9 mouse cellular contexts compared by ENCODE assay signal in genomic region chr19:11912533-11913121, GRCm38 (mm10). TPM values are rescaled to one million over a fixed set of nuclear protein-coding genes. Genes with fewer than 3 reads are reported as not detected.
A peak's percentile ranks its signal among the peaks of the same experiment; 100 is the strongest.
DNase-seq lines count a peak whose midpoint lies in the region; ATAC-seq lines count a peak whose summit lies in the region.
"Had no signal": no experiment of that assay in that cellular context is flagged by ENCODE, and none has a peak within 500 bp of the region (broad histone marks: within the 10 kb centered on the region; RNA-seq: fewer than 3 reads in every experiment).

No protein-coding gene starts in this region.

- DNase-seq in CD8-positive naive resting alpha-beta T cell, adult 2 months (ENCODE audit: low read depth in 2 of 2, low spot score in 2 of 2), result peak; percentile 6 to 20
- DNase-seq in adrenal gland, adult 18-20 months (ENCODE audit: low spot score in 2 of 2), result peak; percentile 42 to 64
- peak; percentile 43 for DNase-seq in heart, adult 8-10 months (ENCODE audit: low spot score)
- DNase-seq in kidney, adult 11 months, result peak; percentile 61
- DNase-seq in urinary bladder, adult 2 months (ENCODE audit: low spot score), result peak; percentile 47

- WGBS in embryonic facial prominence, embryonic 15.5 days, result 1% methylated on average over 53 of the region's 54 CpGs
- under 1% methylated on average over 53 of the region's 54 CpGs for WGBS in liver, embryonic 15.5 days (ENCODE audit: insufficient replicate concordance)
- WGBS in neural tube, embryonic 14.5 days, result under 1% methylated on average over 42 of the region's 54 CpGs

- peak overlapping the region; percentile 94 for H3K4me3 ChIP-seq in embryonic facial prominence, embryonic 15.5 days (replicated peaks)
- H3K4me3 ChIP-seq in liver, embryonic 15.5 days (replicated peaks), result peak overlapping the region; percentile 87
- peak overlapping the region; percentile 71 for H3K4me3 ChIP-seq in neural tube, embryonic 14.5 days (ENCODE audit: low read depth, low read length)

- peak overlapping the region; percentile 68 for H3K4me2 ChIP-seq in embryonic facial prominence, embryonic 15.5 days (replicated peaks)
- peak overlapping the region; percentile 90 for H3K4me2 ChIP-seq in liver, embryonic 15.5 days
- H3K4me2 ChIP-seq in neural tube, embryonic 14.5 days (ENCODE audit: low read depth, low read length), result peak overlapping the region; percentile 66

- peak overlapping the region; percentile 94 for H3K9ac ChIP-seq in embryonic facial prominence, embryonic 15.5 days
- H3K9ac ChIP-seq in liver, embryonic 15.5 days, result peak overlapping the region; percentile 90
- peak overlapping the region; percentile 71 for H3K9ac ChIP-seq in neural tube, embryonic 14.5 days (replicated peaks; ENCODE audit: low read depth, low read length)

- ATAC-seq in embryonic facial prominence, embryonic 15.5 days (ENCODE audit: insufficient number of reproducible peaks, low FRiP score, low TSS enrichment, low read depth), result peak; percentile 58
- ATAC-seq in liver, embryonic 15.5 days (ENCODE audit: insufficient read depth), result peak; percentile 71
- peak; percentile 77 for ATAC-seq in neural tube, embryonic 14.5 days (ENCODE audit: low read depth)

- H3K27ac ChIP-seq in embryonic facial prominence, embryonic 15.5 days (replicated peaks), result peak overlapping the region; percentile 91
- H3K27ac ChIP-seq in liver, embryonic 15.5 days (replicated peaks), result peak overlapping the region; percentile 83
- H3K27ac ChIP-seq in neural tube, embryonic 14.5 days (ENCODE audit: low read depth, low read length), result peak overlapping the region; percentile 80

- no peaks in the 10 kb centered on the region for H3K27me3 ChIP-seq in embryonic facial prominence, embryonic 15.5 days
- H3K27me3 ChIP-seq in liver, embryonic 15.5 days, result no peaks in the 10 kb centered on the region
- no peaks in the 10 kb centered on the region for H3K27me3 ChIP-seq in neural tube, embryonic 14.5 days (ENCODE audit: control insufficient read depth, insufficient read depth, low read length)

- no peaks in the 10 kb centered on the region for H3K9me3 ChIP-seq in embryonic facial prominence, embryonic 15.5 days (replicated peaks)
- H3K9me3 ChIP-seq in liver, embryonic 15.5 days (replicated peaks), result no peaks in the 10 kb centered on the region
- no peaks in the 10 kb centered on the region for H3K9me3 ChIP-seq in neural tube, embryonic 14.5 days (ENCODE audit: control insufficient read depth, low read length)

- H3K36me3 ChIP-seq in embryonic facial prominence, embryonic 15.5 days, result peaks cover 10% of the 10 kb centered on the region; the same call in 1 of the 2 replicates
- peaks cover 10% of the 10 kb centered on the region for H3K36me3 ChIP-seq in liver, embryonic 15.5 days (replicated peaks)
- peaks cover 12% of the 10 kb centered on the region for H3K36me3 ChIP-seq in neural tube, embryonic 14.5 days (ENCODE audit: control insufficient read depth, insufficient read depth, low read length)

- peaks cover 16% of the 10 kb centered on the region for H3K4me1 ChIP-seq in embryonic facial prominence, embryonic 15.5 days
- peaks cover 24% of the 10 kb centered on the region for H3K4me1 ChIP-seq in liver, embryonic 15.5 days (replicated peaks)
- H3K4me1 ChIP-seq in neural tube, embryonic 14.5 days (ENCODE audit: control insufficient read depth, insufficient read depth, low read length), result peaks cover 14% of the 10 kb centered on the region; the same call in 1 of the 2 replicates

RNA-seq across cellular contexts. Expression of gene Patl1, which starts 0.4 kb away (rescaled TPM):
- total RNA-seq in adrenal gland, adult 18-20 months (2021), result 10 to 100 TPM; 28.0 to 28.5 TPM
- 17.1 and 17.7 TPM in 2 replicates for polyA plus RNA-seq in embryonic facial prominence, embryonic 15.5 days (2015; fragmentation: Nextera tagmentation; extraction: Ambion mirVana)
- 10 to 100 TPM; 27.2 to 29.2 (median 28.2) TPM for total RNA-seq in heart, adult 8-10 months (2022)
- 6.1 TPM in 2 replicates for polyA plus RNA-seq in liver, embryonic 15.5 days (2015; fragmentation: Nextera tagmentation; extraction: Ambion mirVana)
- polyA plus RNA-seq in neural tube, embryonic 14.5 days (2014; fragmentation: Nextera tagmentation; extraction: Ambion mirVana), result 18.3 and 20.9 TPM in 2 replicates
- 17.4 and 18.4 TPM in 2 replicates for polyA plus RNA-seq in urinary bladder, adult 2 months (2012; rRNA removed)

RNA-seq across cellular contexts. Expression of gene Olfr1420, which starts 26.3 kb away (rescaled TPM):
- total RNA-seq in adrenal gland, adult 18-20 months (2021), result not detected
- 0.05 TPM in 1 of 2 replicates, not detected in the other for polyA plus RNA-seq in embryonic facial prominence, embryonic 15.5 days (2015; fragmentation: Nextera tagmentation; extraction: Ambion mirVana)
- not detected for total RNA-seq in heart, adult 8-10 months (2022)
- not detected in 2 replicates for polyA plus RNA-seq in liver, embryonic 15.5 days (2015; fragmentation: Nextera tagmentation; extraction: Ambion mirVana)
- 0.12 and 0.28 TPM in 2 replicates for polyA plus RNA-seq in neural tube, embryonic 14.5 days (2014; fragmentation: Nextera tagmentation; extraction: Ambion mirVana)
- not detected in 2 replicates for polyA plus RNA-seq in urinary bladder, adult 2 months (2012; rRNA removed)
- total RNA-seq: layer of hippocampus, adult 8-10 months had no signal

RNA-seq across cellular contexts. Expression of gene Olfr1419, which starts 37.7 kb away (rescaled TPM):
- total RNA-seq in adrenal gland, adult 18-20 months (2021), result not detected
- polyA plus RNA-seq in embryonic facial prominence, embryonic 15.5 days (2015; fragmentation: Nextera tagmentation; extraction: Ambion mirVana), result not detected in 2 replicates
- total RNA-seq in heart, adult 8-10 months (2022), result not detected
- polyA plus RNA-seq in liver, embryonic 15.5 days (2015; fragmentation: Nextera tagmentation; extraction: Ambion mirVana), result not detected in 2 replicates
- not detected in 2 replicates for polyA plus RNA-seq in neural tube, embryonic 14.5 days (2014; fragmentation: Nextera tagmentation; extraction: Ambion mirVana)
- polyA plus RNA-seq in urinary bladder, adult 2 months (2012; rRNA removed), result 0.03 TPM in 1 of 2 replicates, not detected in the other
- total RNA-seq: layer of hippocampus, adult 8-10 months had no signal

RNA-seq across cellular contexts. Expression of gene Olfr1418, which starts 51.8 kb away (rescaled TPM):
- total RNA-seq in adrenal gland, adult 18-20 months (2021), result not detected
- polyA plus RNA-seq in embryonic facial prominence, embryonic 15.5 days (2015; fragmentation: Nextera tagmentation; extraction: Ambion mirVana), result not detected in 2 replicates
- not detected for total RNA-seq in heart, adult 8-10 months (2022)
- polyA plus RNA-seq in liver, embryonic 15.5 days (2015; fragmentation: Nextera tagmentation; extraction: Ambion mirVana), result not detected in 2 replicates
- not detected in 2 replicates for polyA plus RNA-seq in neural tube, embryonic 14.5 days (2014; fragmentation: Nextera tagmentation; extraction: Ambion mirVana)
- not detected in 2 replicates for polyA plus RNA-seq in urinary bladder, adult 2 months (2012; rRNA removed)
- total RNA-seq: layer of hippocampus, adult 8-10 months had no signal

RNA-seq across cellular contexts. Expression of gene Osbp, which starts 53.1 kb away (rescaled TPM):
- total RNA-seq in adrenal gland, adult 18-20 months (2021), result 10 to 100 TPM; 61.3 to 90.1 TPM
- 4.5 and 5.4 TPM in 2 replicates for polyA plus RNA-seq in embryonic facial prominence, embryonic 15.5 days (2015; fragmentation: Nextera tagmentation; extraction: Ambion mirVana)
- total RNA-seq in heart, adult 8-10 months (2022), result 100 to 1,000 TPM in 1 of 4 experiments, 10 to 100 TPM in 3; 90.7 to 106 (median 95.9) TPM
- polyA plus RNA-seq in liver, embryonic 15.5 days (2015; fragmentation: Nextera tagmentation; extraction: Ambion mirVana), result 1.9 and 2.0 TPM in 2 replicates
- 7.6 and 7.7 TPM in 2 replicates for polyA plus RNA-seq in neural tube, embryonic 14.5 days (2014; fragmentation: Nextera tagmentation; extraction: Ambion mirVana)
- 33.2 and 35.0 TPM in 2 replicates for polyA plus RNA-seq in urinary bladder, adult 2 months (2012; rRNA removed)

Comparison
In these comparisons a context has a peak if more than half of its experiments do, and no peak if none do; other contexts are left out.
1. Peak in every context shown above with its lines: DNase-seq, ATAC-seq, H3K4me3 ChIP-seq and H3K27ac ChIP-seq.